Mouse (Mus musculus): Measurements from ENCODE around the gene Slc9a8.

DNA sequence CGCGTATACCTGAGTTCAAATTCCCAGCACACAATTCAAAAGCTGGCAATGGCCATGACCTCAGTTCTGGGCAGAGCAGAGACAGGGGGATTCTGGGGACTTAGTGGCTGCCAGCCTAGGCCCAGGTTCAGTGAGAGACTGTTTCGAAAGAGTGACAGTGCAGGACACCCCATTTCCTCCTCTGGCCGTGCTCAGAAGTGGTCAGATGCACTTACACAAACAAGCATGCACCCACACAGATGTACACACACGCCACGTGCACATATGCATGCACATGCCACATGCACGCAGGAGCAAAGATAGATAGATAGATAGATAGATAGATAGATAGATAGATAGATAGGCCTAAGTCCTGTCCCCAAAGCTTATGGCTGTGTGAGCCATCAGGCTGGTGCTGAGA lies 39.1 kb upstream of the Slc9a8 start:
- TF ChIP-seq ZC3H11A (IDR thresholded peaks at IDR 0.05; ENCODE audit: low read depth, low read length) (no peak), POLR2AphosphoS2 (IDR thresholded peaks at IDR 0.05; ENCODE audit: low read length) (no peak), CTCF (IDR thresholded peaks at IDR 0.05 in 2 of 3, conservative IDR thresholded peaks at IDR 0.05 in 1 of 3; ENCODE audit: control insufficient read depth in 1 of 3, insufficient read depth in 1 of 3, low read depth in 2 of 3, low read length in 3 of 3, poor library complexity in 1 of 3, severe bottlenecking in 1 of 3) (no peak), GABPA (IDR thresholded peaks at IDR 0.05; ENCODE audit: low read depth, low read length) (no peak), POLR2AphosphoS5 (IDR thresholded peaks at IDR 0.05; ENCODE audit: borderline replicate concordance, low read depth, low read length) (no peak), SMC3 (IDR thresholded peaks at IDR 0.05; ENCODE audit: low read depth, low read length) (no peak), MAX (IDR thresholded peaks at IDR 0.05; ENCODE audit: low read length) (no peak), EP300 (IDR thresholded peaks at IDR 0.05; ENCODE audit: low read depth in 1 of 2, low read length in 2 of 2) (no peak), POLR2A (IDR thresholded peaks at IDR 0.05; ENCODE audit: control insufficient read depth in 1 of 2, insufficient read depth in 1 of 2, low read depth in 1 of 2, low read length in 2 of 2, poor library complexity in 1 of 2) (no peak), MAFK (IDR thresholded peaks at IDR 0.05; ENCODE audit: borderline replicate concordance, low read depth, low read length) (no peak), ZNF384 (IDR thresholded peaks at IDR 0.05; ENCODE audit: low read depth, low read length) (no peak), TCF12 (IDR thresholded peaks at IDR 0.05; ENCODE audit: low read depth, low read length) (no peak), USF1 (IDR thresholded peaks at IDR 0.05; ENCODE audit: low read depth, low read length) (no peak)
